Mouse (Mus musculus) right cerebral cortex, adult 18-20 months (tissue): ENCODE data around the gene Olfr111.
"Not testable (repeated sequence)": the region's sequence is repeated elsewhere in the genome, so short reads cannot be mapped to it uniquely, and the experiment has no call there.

Experiments
- DNase-seq: peaks from one replicate; pipeline ENCODE4 v3.0.0; 2022; ENCODE audit warnings: mixed read lengths

Olfr111 gene

DNA sequence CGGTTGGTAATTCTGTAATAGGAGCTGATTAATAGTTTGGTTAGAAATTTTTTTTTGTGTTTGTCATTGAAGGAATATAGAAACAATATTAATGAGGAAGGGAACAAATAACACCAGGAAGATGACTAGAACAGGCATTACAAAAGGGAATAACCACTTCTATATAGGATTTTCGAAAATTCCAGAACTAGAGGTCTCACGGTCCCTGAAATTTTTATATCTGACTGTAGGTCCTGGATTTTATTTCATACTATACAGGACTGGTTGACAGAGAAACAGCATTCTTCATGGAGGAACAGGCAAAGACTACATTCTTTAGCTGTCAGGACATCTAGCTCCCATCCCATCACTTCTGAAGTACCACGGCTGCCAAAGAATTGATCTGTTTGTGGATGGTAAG, at the start of gene Olfr111:
Gene Olfr111, plus strand, starts transcription at position 301 of the 400 bp plus-strand sequence.
- no peak for DNase-seq

DNA sequence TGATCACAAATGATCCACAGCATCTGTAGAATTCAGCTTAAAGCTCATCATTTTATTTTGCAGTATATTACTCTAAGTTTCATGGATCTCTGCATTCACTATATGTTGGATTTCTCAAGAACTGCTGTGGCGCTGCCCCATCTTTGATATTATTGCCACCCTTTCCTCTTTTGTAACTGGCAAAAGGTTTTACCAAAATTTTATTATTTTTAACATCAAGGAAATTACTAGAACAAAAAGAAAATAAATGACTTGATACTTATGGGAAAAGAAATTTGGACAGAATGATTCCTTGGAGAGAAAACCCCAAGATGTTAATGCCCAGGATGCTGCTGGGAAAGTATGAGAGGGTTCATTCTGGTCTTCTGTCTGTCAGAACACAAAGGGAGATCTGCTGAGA, 49.2 kb upstream of the Olfr111 start, which contains the start of gene Olfr109:
Gene Olfr109, plus strand, starts transcription at position 301 of the 400 bp plus-strand sequence.
- no peak for DNase-seq

DNA sequence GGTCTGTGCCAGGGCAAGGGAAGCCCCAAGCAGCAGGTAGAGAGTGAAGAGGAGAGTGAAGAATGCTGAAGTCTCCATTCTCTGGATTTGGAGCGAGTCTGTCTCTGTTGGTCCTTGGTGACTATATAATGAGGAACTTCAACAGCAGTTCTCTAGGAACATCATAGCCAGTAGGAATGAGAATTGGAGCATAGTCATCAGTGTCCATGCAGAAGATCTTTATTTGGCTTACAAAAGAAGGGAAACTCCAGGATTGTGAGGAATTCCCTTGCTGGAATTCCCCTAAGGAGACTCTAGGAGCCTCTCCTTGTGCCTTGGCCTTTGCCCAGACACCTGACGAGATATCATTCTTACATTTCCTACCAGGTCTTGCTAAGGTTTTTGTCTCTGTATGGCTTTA, 24.4 kb upstream of the Olfr111 start, which contains the start of gene H2-M2:
Gene H2-M2, minus strand, starts transcription at position 101 of the 400 bp plus-strand sequence.
- DNase-seq = no peak

DNA sequence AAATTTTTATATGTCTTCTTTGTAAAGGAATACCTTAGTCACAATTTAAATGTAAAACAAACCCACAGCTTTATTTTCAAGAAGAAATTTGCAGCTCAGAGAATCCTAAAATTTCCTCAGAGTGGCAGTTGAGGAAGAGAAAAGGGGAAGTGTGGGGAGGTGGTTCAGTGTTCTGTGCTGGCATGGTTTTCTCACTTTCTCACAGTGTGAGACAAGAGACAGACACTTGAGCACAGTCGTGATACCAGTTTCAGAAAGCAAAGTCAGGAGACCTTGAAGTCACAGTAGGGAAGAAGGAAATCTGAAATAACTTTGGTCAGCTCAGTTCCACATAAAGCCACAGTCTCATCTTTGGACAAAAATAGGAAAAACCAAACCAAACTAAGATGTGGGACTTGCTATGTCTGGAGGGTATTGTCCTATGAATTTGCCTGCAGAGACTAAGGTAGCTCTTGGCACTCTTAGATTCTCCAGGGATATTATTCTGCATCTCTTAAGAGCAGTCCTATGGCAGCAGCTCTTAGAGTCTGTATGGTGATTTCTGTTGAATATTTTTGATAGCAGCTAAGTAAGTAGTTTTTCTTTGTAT, 15.8 kb upstream of the Olfr111 start, which contains the start of gene Olfr110:
Gene Olfr110, plus strand, starts transcription at position 539 of the 589 bp plus-strand sequence.
- peak; percentile 3 for DNase-seq

DNA sequence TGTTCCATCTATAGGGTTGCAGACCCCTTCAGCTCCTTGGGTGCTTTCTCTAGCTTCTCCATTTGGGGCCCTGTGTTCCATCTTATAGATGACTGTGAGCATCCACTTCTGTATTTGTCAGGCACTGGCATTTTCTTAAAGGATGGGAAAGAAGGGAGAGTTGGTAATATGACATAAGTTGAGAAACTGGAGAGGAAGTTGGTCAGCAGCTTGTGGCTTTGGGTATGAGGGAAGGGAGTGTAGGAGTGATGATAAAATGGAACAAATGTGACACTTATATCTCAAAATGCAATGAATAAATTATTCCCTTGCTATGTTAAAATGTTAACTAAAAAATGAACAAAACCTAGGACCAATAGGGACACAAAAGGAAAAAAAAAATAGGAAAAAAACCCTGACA, 16.8 kb downstream of the Olfr111 start:
- not testable (repeated sequence) for DNase-seq

DNA sequence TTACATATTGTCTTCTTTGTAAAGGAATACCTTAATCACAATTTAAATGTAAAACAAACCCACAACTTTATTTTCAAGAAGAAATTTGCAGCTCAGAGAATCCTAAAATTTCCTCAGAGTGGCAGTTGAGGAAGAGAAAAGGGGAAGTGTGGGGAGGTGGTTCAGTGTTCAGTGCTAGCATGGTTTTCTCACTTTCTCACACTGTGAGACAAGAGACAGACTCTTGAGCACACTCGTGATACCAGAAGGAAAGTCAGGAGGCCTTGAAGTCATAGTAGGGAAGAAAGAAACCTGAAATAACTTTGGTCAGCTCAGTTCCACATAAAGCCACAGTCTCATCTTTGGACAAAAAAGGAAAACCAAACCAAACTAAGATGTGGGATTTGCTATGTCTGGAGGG, 17.6 kb downstream of the Olfr111 start:
- not testable (repeated sequence) for DNase-seq

DNA sequence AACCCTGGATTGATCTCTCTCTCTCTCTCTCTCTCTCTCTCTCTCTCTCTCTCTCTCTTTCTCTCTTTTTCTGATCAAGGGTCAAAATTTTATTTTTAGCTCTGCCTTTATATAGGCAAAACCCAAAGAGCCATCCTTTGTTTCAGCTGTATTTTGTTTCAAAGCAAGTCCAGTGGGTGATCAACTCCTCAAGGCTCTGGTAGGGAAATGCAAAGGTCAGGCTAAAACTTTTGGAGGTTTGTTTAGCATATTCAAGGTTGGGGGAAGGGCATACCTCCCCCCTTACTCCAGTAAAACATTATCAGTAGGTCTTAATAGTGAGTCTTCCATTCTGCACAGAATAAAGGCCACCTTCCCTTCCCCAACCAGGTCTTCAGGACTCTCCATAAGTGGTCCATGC, 27.3 kb downstream of the Olfr111 start:
- DNase-seq = no peak

DNA sequence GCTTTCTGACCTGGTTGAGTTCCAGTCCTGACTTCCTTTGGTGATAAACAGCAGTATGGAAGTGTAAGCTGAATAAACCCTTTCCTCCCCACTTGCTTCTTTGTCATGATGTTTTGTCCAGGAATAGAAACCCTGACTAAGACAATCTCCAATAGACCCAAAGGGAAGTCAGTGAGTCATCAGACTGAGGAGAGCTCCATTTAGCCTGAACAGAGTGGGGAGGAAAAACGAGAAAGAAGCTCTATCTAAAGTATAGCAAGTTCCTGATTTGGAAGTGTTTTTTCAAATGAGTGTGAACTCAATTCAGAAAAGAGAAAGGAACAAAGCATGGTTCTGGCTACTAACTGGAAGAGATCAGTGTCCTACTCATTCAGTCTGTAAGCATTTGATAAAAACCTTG, 30.6 kb downstream of the Olfr111 start:
- peak; percentile 5 for DNase-seq

DNA sequence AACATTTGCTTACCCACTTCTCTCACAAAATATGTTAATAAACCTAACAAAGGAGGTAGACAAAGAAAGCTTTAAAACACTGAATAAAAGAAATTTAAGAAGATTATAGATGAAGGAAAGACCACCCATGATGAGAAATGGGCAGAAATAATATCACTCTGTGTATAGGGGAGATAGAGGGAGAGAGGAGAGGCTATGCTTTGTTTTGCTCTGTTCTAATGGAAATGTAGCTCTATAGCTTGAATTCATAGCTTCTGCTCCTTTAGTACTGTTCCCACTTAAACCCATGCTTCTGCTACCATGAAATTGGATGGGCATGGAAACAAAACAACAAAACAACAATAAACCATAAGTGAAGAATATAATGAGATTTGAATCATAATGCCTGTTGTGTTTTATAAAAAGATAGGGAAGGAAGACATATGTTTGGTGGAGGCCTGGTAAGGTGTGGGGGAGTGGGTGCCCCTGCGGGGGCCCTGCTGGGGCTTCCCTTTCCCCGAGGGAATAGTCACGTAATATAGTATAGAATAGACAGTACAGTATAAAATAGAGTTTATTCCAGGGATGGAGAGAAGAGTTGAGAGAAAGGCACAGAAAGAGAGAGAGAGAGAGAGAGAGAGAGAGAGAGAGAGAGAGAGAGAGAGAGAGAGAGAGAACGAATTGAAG, 33.8 kb downstream of the Olfr111 start:
- DNase-seq = no peak

DNA sequence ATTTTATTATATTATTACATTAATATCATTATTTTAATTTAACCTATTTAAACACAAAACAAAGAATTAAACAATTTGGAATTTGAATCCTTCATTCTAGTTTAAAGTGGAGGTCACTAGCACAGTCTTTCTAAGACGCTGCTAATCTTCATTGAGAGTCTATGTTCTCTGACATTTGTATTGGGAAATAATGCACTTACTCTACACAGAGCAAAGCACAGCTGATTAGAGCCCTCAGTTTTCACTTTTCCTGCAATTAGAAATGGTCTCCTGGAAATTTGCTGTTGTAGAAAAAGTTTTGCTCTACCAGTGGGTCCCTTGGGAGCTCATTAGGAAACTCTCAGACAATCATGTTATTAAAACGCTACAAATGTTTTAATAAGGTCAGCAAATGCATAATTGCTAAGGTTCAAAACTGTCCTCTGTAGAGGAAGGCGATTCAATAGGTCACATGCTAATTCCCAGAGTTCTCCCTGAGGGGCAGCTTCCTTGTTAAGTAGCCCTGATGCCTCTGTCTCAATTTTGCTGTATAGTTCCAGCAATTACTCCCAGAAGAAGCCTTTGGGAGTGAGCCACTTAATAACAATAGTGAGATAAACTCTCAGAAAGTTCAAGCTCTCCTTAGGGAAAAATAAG, 36.1 kb downstream of the Olfr111 start:
- no peak for DNase-seq

DNA sequence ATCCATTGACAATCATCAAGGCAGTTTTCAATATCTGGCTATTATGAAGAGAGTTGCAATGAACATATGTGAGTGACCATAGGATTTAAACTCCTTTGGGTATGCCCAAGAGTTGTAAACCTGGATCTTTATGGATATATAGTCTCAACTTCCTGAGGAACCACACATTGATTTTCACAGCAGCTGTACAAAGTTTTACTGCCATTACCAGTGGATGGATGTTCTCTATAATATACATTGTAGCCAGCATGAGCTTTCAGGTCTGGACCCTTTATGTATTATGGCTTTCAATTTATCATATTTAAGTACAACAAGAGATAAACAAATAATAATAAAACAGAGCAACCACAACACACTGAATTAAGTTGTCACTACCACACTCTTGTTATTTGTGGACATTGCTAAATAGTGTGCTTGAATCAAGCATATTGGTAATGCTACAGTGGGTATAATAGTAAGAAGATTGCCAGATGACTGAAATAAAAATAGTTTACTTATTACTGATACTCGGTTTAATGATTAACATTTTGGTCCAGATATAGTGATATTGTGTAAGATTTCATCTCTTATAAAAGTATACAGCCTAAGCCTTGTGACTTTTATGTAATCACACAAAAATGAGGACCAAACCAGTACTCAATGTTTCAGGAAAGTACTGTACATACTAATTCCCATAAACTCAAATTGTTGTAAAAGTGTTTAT, 51.2 kb downstream of the Olfr111 start:
- DNase-seq = no peak

DNA sequence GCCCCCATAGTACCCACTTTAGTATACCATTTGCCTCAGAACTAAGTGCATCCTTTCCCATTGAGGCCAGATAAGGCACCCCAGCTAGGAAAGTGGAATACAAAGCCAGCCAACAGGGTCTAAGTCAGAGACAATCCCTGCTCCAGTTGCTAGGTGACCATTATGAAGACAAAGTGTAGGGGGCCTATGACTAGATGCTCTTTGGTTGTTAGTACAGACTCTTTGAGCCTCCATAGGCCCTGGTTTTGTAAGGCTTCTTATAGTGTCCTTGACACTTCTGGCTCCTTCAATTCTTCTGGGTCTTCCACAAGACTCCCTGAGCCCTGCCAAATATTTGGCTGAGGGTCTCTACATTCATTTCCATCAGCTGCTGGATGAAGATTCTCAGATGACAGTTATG, 61.5 kb downstream of the Olfr111 start, which contains the start of gene Olfr112:
Gene Olfr112, minus strand, starts transcription at position 101 of the 400 bp plus-strand sequence.
- no peak for DNase-seq

DNA sequence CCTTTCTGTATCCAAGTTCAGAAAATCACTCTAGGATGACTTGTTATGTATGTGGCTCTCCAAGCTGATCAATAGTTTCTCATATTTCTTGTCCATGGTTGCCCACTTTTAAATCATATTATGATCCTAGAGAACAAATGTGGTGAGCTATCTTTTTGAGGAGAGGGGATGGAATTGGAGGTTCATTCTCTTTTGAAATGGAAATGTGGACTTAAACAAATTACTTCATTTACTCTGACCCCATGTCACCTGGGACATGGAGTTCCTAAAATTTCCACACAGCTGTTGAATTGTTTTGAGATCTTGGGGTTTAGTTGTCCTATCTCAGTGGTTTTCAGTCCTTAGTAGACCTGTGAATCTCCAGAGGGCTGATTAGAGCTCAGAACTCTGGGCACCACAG, 69.7 kb downstream of the Olfr111 start, which contains the start of gene Olfr113:
Gene Olfr113, minus strand, starts transcription at position 101 of the 400 bp plus-strand sequence.
- no peak for DNase-seq
